Mouse (Mus musculus) embryonic facial prominence, embryonic 13.5 days (tissue): Measurements from ENCODE around the gene Vps13d. TPM values are rescaled to one million over a fixed set of nuclear protein-coding genes. Genes with fewer than 3 reads are reported as not detected.

Experiments used
- ATAC-seq: fragments of 200-750 bp; cut with Nextera tagmentation; 2 replicates; pipeline ENCODE4 v1.8.0; 2017; ENCODE audit warnings: low read depth; ENCODE audit not compliant: insufficient number of reproducible peaks, insufficient read depth, low FRiP score, low TSS enrichment
- H3K27ac ChIP-seq: fragments of 300-500 bp; sonication (generic); 2 replicates; pipeline ENCODE4 v1.5.1; 2015; ENCODE audit warnings: moderate library complexity, mild to moderate bottlenecking, inconsistent platforms
- H3K27me3 ChIP-seq: fragments of 300-500 bp; sonication (generic); 2 replicates; pipeline ENCODE4 v1.6.1; 2015; ENCODE audit warnings: mild to moderate bottlenecking, inconsistent platforms
- H3K36me3 ChIP-seq: fragments of 300-500 bp; sonication (generic); 2 replicates; pipeline ENCODE4 v1.6.1; 2015; ENCODE audit warnings: mild to moderate bottlenecking, inconsistent platforms
- H3K4me1 ChIP-seq: fragments of 300-500 bp; sonication (generic); 2 replicates; pipeline ENCODE4 v1.6.1; 2015; ENCODE audit warnings: inconsistent platforms
- H3K4me2 ChIP-seq: fragments of 300-500 bp; sonication (generic); 2 replicates; pipeline ENCODE4 v1.6.1; 2015; ENCODE audit warnings: moderate library complexity, mild to moderate bottlenecking, inconsistent platforms
- H3K4me3 ChIP-seq: fragments of 300-500 bp; sonication (generic); 2 replicates; pipeline ENCODE4 v1.5.1; 2015; ENCODE audit warnings: mild to moderate bottlenecking, inconsistent platforms
- H3K9ac ChIP-seq: fragments of 300-500 bp; sonication (generic); 2 replicates; pipeline ENCODE4 v1.6.1; 2015; ENCODE audit warnings: mild to moderate bottlenecking, inconsistent platforms
- H3K9me3 ChIP-seq: fragments of 300-500 bp; sonication (generic); 2 replicates; pipeline ENCODE4 v1.6.1; 2016; ENCODE audit warnings: inconsistent platforms
- WGBS: fragments of 180-500 bp; shearing (Covaris S2); methylation state at CpG from one replicate; pipeline ENCODE4 v1.1.7; 2015; ENCODE audit warnings: mixed read lengths; 5-methylcytosine and 5-hydroxymethylcytosine counted together
- polyA plus RNA-seq: library from polyadenylated mRNA; unstranded; fragments of >200 nt; fragmentation: Nextera tagmentation; extraction: Ambion mirVana; gene quantifications from 2 replicates; pipeline ENCODE4 v1.2.1, GENCODE M21; 2015

The Vps13d gene
- polyA plus RNA-seq, 1 experiment from 2014 or later = 6.7 TPM

- H3K27me3 ChIP-seq = no peaks in the 10 kb centered on the region
- H3K4me2 ChIP-seq = no peak overlapping the region
- no peaks in the 10 kb centered on the region for H3K36me3 ChIP-seq
- no peaks in the 10 kb centered on the region for H3K4me1 ChIP-seq
- no peak overlapping the region for H3K9ac ChIP-seq
- H3K4me3 ChIP-seq = no peak overlapping the region
- 76% methylated on average over 8 of the region's 8 CpGs for WGBS
- H3K9me3 ChIP-seq = no peaks in the 10 kb centered on the region
- no peak overlapping the region for H3K27ac ChIP-seq
- ATAC-seq = no peak
Measured at GRCm38 (mm10) chr4:145222064-145222463, 27.3 kb upstream of the Vps13d start.

GRCm38 (mm10) chr4:145221379-145221778 is 26.6 kb upstream of the Vps13d start:
- 52% methylated on average over 2 of the region's 2 CpGs for WGBS
- Histone ChIP-seq H3K4me2 (no peak overlapping the region), H3K4me3 (no peak overlapping the region)

GRCm38 (mm10) chr4:145220001-145220400 is 25.2 kb upstream of the Vps13d start:
- no peaks in the 10 kb centered on the region for H3K27me3 ChIP-seq
- H3K9ac ChIP-seq = no peak overlapping the region
- no peaks in the 10 kb centered on the region for H3K4me1 ChIP-seq
- 62% methylated on average over 1 of the region's 1 CpGs for WGBS
- H3K9me3 ChIP-seq = no peaks in the 10 kb centered on the region
- no peak overlapping the region for H3K27ac ChIP-seq
- H3K36me3 ChIP-seq = no peaks in the 10 kb centered on the region
- no peak overlapping the region for H3K4me3 ChIP-seq
- no peak overlapping the region for H3K4me2 ChIP-seq
- no peak for ATAC-seq

More at GRCm38 (mm10) chr4:145221379-145221778, 26.6 kb upstream of the Vps13d start:
- no peak for ATAC-seq
- no peaks in the 10 kb centered on the region for H3K4me1 ChIP-seq
- no peak overlapping the region for H3K27ac ChIP-seq
- no peaks in the 10 kb centered on the region for H3K36me3 ChIP-seq
- no peaks in the 10 kb centered on the region for H3K27me3 ChIP-seq
- H3K9me3 ChIP-seq = no peaks in the 10 kb centered on the region
- no peak overlapping the region for H3K9ac ChIP-seq

- Histone ChIP-seq H3K9me3 (no peaks in the 10 kb centered on the region), H3K36me3 (no peaks in the 10 kb centered on the region), H3K9ac (no peak overlapping the region), H3K27me3 (no peaks in the 10 kb centered on the region), H3K27ac (no peak overlapping the region), H3K4me3 (no peak overlapping the region), H3K4me1 (no peaks in the 10 kb centered on the region; the same call in 1 of the 2 replicates), H3K4me2 (no peak overlapping the region)
- ATAC-seq = no peak
- WGBS = 64% methylated on average over 15 of the region's 15 CpGs
Measured at GRCm38 (mm10) chr4:145219240-145219985, 24.6 kb upstream of the Vps13d start.

- no peak overlapping the region for H3K27ac ChIP-seq
- 61% methylated on average over 5 of the region's 5 CpGs for WGBS
- ATAC-seq = no peak
Measured at GRCm38 (mm10) chr4:145217837-145218236, 23.0 kb upstream of the Vps13d start.

GRCm38 (mm10) chr4:145217046-145217445 is 22.2 kb upstream of the Vps13d start:
- no peaks in the 10 kb centered on the region; the same call in 1 of the 2 replicates for H3K4me1 ChIP-seq
- WGBS = 73% methylated on average over 6 of the region's 6 CpGs

More at GRCm38 (mm10) chr4:145217837-145218236, 23.0 kb upstream of the Vps13d start:
- H3K27me3 ChIP-seq = no peaks in the 10 kb centered on the region
- no peaks in the 10 kb centered on the region for H3K36me3 ChIP-seq
- no peaks in the 10 kb centered on the region for H3K9me3 ChIP-seq
- H3K4me2 ChIP-seq = no peak overlapping the region
- no peaks in the 10 kb centered on the region; the same call in 1 of the 2 replicates for H3K4me1 ChIP-seq
- H3K9ac ChIP-seq = no peak overlapping the region
- H3K4me3 ChIP-seq = no peak overlapping the region

GRCm38 (mm10) chr4:145215396-145215795 is 20.6 kb upstream of the Vps13d start:
- Histone ChIP-seq H3K4me2 (no peak overlapping the region), H3K4me3 (no peak overlapping the region), H3K9ac (no peak overlapping the region), H3K27ac (no peak overlapping the region), H3K36me3 (no peaks in the 10 kb centered on the region), H3K4me1 (no peaks in the 10 kb centered on the region; the same call in 1 of the 2 replicates), H3K9me3 (no peaks in the 10 kb centered on the region), H3K27me3 (no peaks in the 10 kb centered on the region)
- ATAC-seq = no peak
- 68% methylated on average over 2 of the region's 2 CpGs for WGBS

More at GRCm38 (mm10) chr4:145217046-145217445, 22.2 kb upstream of the Vps13d start:
- Histone ChIP-seq H3K27me3 (no peaks in the 10 kb centered on the region), H3K4me2 (no peak overlapping the region), H3K9ac (no peak overlapping the region), H3K36me3 (no peaks in the 10 kb centered on the region), H3K4me3 (no peak overlapping the region), H3K27ac (no peak overlapping the region), H3K9me3 (no peaks in the 10 kb centered on the region)
- ATAC-seq = no peak

- Histone ChIP-seq H3K36me3 (no peaks in the 10 kb centered on the region), H3K4me2 (no peak overlapping the region), H3K4me3 (no peak overlapping the region), H3K9ac (no peak overlapping the region), H3K4me1 (no peaks in the 10 kb centered on the region; the same call in 1 of the 2 replicates), H3K27me3 (no peaks in the 10 kb centered on the region), H3K9me3 (no peaks in the 10 kb centered on the region), H3K27ac (no peak overlapping the region)
- no peak for ATAC-seq
- WGBS = 55% methylated on average over 6 of the region's 6 CpGs
Measured at GRCm38 (mm10) chr4:145214786-145215174, 20.0 kb upstream of the Vps13d start.

- Histone ChIP-seq H3K36me3 (no peaks in the 10 kb centered on the region), H3K4me2 (no peak overlapping the region), H3K4me3 (no peak overlapping the region), H3K9ac (no peak overlapping the region), H3K27me3 (no peaks in the 10 kb centered on the region), H3K9me3 (no peaks in the 10 kb centered on the region), H3K4me1 (no peaks in the 10 kb centered on the region; the same call in 1 of the 2 replicates), H3K27ac (no peak overlapping the region)
- ATAC-seq = no peak; the same call in 1 of the 2 replicates
- WGBS = 35% methylated on average over 8 of the region's 8 CpGs
Measured at GRCm38 (mm10) chr4:145213999-145214785, 19.4 kb upstream of the Vps13d start.

- no peaks in the 10 kb centered on the region for H3K9me3 ChIP-seq
- H3K4me3 ChIP-seq = no peak overlapping the region
- H3K27ac ChIP-seq = no peak overlapping the region
- H3K9ac ChIP-seq = no peak overlapping the region
- H3K4me1 ChIP-seq = peaks cover 4% of the 10 kb centered on the region
- H3K27me3 ChIP-seq = no peaks in the 10 kb centered on the region
- no peak overlapping the region for H3K4me2 ChIP-seq
- H3K36me3 ChIP-seq = no peaks in the 10 kb centered on the region
- no peak for ATAC-seq
- WGBS = 70% methylated on average over 2 of the region's 2 CpGs
Measured at GRCm38 (mm10) chr4:145211076-145211475, 16.3 kb upstream of the Vps13d start.

GRCm38 (mm10) chr4:145210564-145210963 is 15.8 kb upstream of the Vps13d start:
- 93% methylated on average over 5 of the region's 5 CpGs for WGBS
- Histone ChIP-seq H3K36me3 (no peaks in the 10 kb centered on the region), H3K4me1 (peaks cover 4% of the 10 kb centered on the region), H3K9ac (no peak overlapping the region), H3K4me3 (no peak overlapping the region), H3K9me3 (no peaks in the 10 kb centered on the region), H3K4me2 (no peak overlapping the region), H3K27ac (no peak overlapping the region), H3K27me3 (no peaks in the 10 kb centered on the region)
- ATAC-seq = no peak
